Mouse (Mus musculus) myocyte (in vitro differentiated cells): ENCODE measurements around the gene Cdh6. TPM values are rescaled to one million over a fixed set of nuclear protein-coding genes. Genes with fewer than 3 reads are reported as not detected.

Experiments
- H3K27me3 ChIP-seq: one replicate; pipeline ENCODE4 v1.6.1; 2011; ENCODE audit not compliant: control insufficient read depth, insufficient read depth, insufficient read length
- H3K36me3 ChIP-seq: one replicate; pipeline ENCODE4 v1.6.1; 2011; ENCODE audit not compliant: control insufficient read depth, insufficient read depth
- H3K4me2 ChIP-seq: one replicate; pipeline ENCODE4 v1.6.1; 2011; ENCODE audit warnings: low read depth, control low read depth
- H3K4me3 ChIP-seq: one replicate; pipeline ENCODE4 v1.5.1; 2011; ENCODE audit warnings: mild to moderate bottlenecking, control low read depth, moderate library complexity
- H3K79me2 ChIP-seq: one replicate; pipeline ENCODE4 v1.6.1; 2011; ENCODE audit not compliant: control insufficient read depth, insufficient read depth
- H3ac ChIP-seq: one replicate; pipeline ENCODE4 v1.6.1; 2011; ENCODE audit not compliant: control insufficient read depth, insufficient read length
- CEBPB ChIP-seq: IDR thresholded peaks from 2 replicates; pipeline ENCODE4 v1.6.1; 2011; ENCODE audit warnings: mild to moderate bottlenecking, moderate library complexity; ENCODE audit not compliant: poor library complexity, insufficient read depth, severe bottlenecking
- E2F4 ChIP-seq: IDR thresholded peaks from one replicate; pipeline ENCODE4 v1.6.1; 2011; ENCODE audit warnings: mild to moderate bottlenecking, control low read depth, moderate library complexity; ENCODE audit not compliant: insufficient read depth
- MAX ChIP-seq: IDR thresholded peaks from one replicate; pipeline ENCODE4 v1.6.1; 2011; ENCODE audit warnings: low read depth, mild to moderate bottlenecking, control low read depth
- MYOD1 ChIP-seq, 3 experiments: IDR thresholded peaks; one replicate each; pipeline ENCODE4 v1.6.1; 2011; ENCODE audit warnings: control low read depth in 2 of 3, low read depth in 2 of 3, mild to moderate bottlenecking in 2 of 3, moderate library complexity in 1 of 3; ENCODE audit not compliant: insufficient read length in 2 of 3, control insufficient read depth in 1 of 3
- MYOG ChIP-seq, 3 experiments: IDR thresholded peaks; one replicate each; pipeline ENCODE4 v1.6.1; 2011; ENCODE audit warnings: control low read depth in 2 of 3, low read depth in 2 of 3, mild to moderate bottlenecking in 2 of 3; ENCODE audit not compliant: insufficient read length in 2 of 3, control insufficient read depth in 1 of 3, insufficient read depth in 1 of 3
- POLR2A ChIP-seq: IDR thresholded peaks from one replicate; pipeline ENCODE4 v1.6.1; 2011; ENCODE audit warnings: low read depth, mild to moderate bottlenecking, control low read depth, moderate library complexity; ENCODE audit not compliant: insufficient read length
- POLR2AphosphoS2 ChIP-seq: IDR thresholded peaks from one replicate; pipeline ENCODE4 v1.6.1; 2011; ENCODE audit warnings: low read depth, control low read depth; ENCODE audit not compliant: insufficient read length
- REST ChIP-seq: IDR thresholded peaks from one replicate; pipeline ENCODE4 v1.6.1; 2011; ENCODE audit warnings: mild to moderate bottlenecking, control low read depth, moderate library complexity; ENCODE audit not compliant: insufficient read depth, insufficient read length
- SRF ChIP-seq: IDR thresholded peaks from one replicate; pipeline ENCODE4 v1.6.1; 2011; ENCODE audit warnings: low read depth; ENCODE audit not compliant: control insufficient read depth, insufficient read length
- TCF12 ChIP-seq: IDR thresholded peaks from one replicate; pipeline ENCODE4 v1.6.1; 2011; ENCODE audit warnings: mild to moderate bottlenecking, control low read depth; ENCODE audit not compliant: poor library complexity, insufficient read depth, severe bottlenecking
- TCF3 ChIP-seq: IDR thresholded peaks from one replicate; pipeline ENCODE4 v1.6.1; 2011; ENCODE audit warnings: low read depth, control low read depth; ENCODE audit not compliant: insufficient read length
- USF1 ChIP-seq: IDR thresholded peaks from one replicate; pipeline ENCODE4 v1.6.1; 2011; ENCODE audit warnings: low read depth, mild to moderate bottlenecking, control low read depth, moderate library complexity
- polyA plus RNA-seq: library from polyadenylated mRNA; unstranded; fragments of >200 nt; fragmentation: generic; extraction: Trizol; gene quantifications from one replicate; pipeline ENCODE4 v1.2.1, GENCODE M21; 2012; ENCODE audit warnings: missing spikeins

The Cdh6 gene
- polyA plus RNA-seq, 1 experiment: 0.02 TPM

GRCm38 (mm10) chr15:13194048-13194447 lies 20.6 kb upstream of the Cdh6 start:
- Histone ChIP-seq H3K79me2 (no peaks in the 10 kb centered on the region), H3ac (no peak overlapping the region), H3K27me3 (no peaks in the 10 kb centered on the region), H3K36me3 (no peaks in the 10 kb centered on the region), H3K4me3 (no peak overlapping the region), H3K4me2 (no peak overlapping the region)
- TF ChIP-seq TCF3: no peak
- TF ChIP-seq POLR2A: no peak
- no peak for TF ChIP-seq CEBPB
- TF ChIP-seq E2F4: no peak
- no peak for TF ChIP-seq REST
- TF ChIP-seq SRF: no peak
- no peak for TF ChIP-seq MYOD1 (IDR thresholded peaks at IDR 0.05; ENCODE audit: control insufficient read depth in 1 of 3, insufficient read length in 2 of 3, low read depth in 2 of 3)
- no peak for TF ChIP-seq MAX
- no peak for TF ChIP-seq USF1

DNA sequence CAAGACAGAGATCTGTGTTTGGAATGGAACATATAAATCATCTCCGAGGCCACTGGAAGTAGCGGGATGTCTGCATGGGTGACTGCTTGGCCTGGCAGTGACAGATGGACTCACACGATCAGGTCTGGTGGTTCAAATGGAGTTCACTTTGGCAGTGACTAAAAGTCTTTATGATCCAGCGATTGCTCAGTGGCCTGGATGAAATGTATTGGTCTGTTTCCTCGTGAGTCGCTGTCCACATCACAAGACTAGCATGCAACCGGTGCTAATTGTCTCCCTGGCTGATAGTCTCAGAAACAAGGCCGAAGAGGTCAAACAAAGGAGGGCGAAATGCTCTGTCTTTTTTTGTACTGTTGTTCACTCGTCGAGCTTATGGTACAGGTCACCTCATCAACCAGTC lies 19.6 kb upstream of the Cdh6 start:
- H3K4me2 ChIP-seq: no peak overlapping the region
- TF ChIP-seq MYOD1 (IDR thresholded peaks at IDR 0.05; ENCODE audit: control insufficient read depth in 1 of 3, insufficient read length in 2 of 3, low read depth in 2 of 3): no peak
- no peak for TF ChIP-seq CEBPB
- TF ChIP-seq MAX: no peak
- no peak for TF ChIP-seq SRF
- TF ChIP-seq E2F4: no peak
- no peak for TF ChIP-seq POLR2AphosphoS2
- no peak for TF ChIP-seq MYOG (IDR thresholded peaks at IDR 0.05; ENCODE audit: control insufficient read depth in 1 of 3, insufficient read depth in 1 of 3, insufficient read length in 2 of 3, low read depth in 2 of 3)
- no peak for TF ChIP-seq USF1
- TF ChIP-seq REST: no peak
- no peak for TF ChIP-seq POLR2A
- TF ChIP-seq TCF12: no peak
- TF ChIP-seq TCF3: no peak
- H3K4me3 ChIP-seq: no peak overlapping the region
- no peaks in the 10 kb centered on the region for H3K27me3 ChIP-seq
- H3ac ChIP-seq: no peak overlapping the region
- no peaks in the 10 kb centered on the region for H3K79me2 ChIP-seq
- H3K36me3 ChIP-seq: no peaks in the 10 kb centered on the region

GRCm38 (mm10) chr15:13183661-13184060 lies 10.2 kb upstream of the Cdh6 start:
- no peaks in the 10 kb centered on the region for H3K79me2 ChIP-seq
- H3K4me3 ChIP-seq: no peak overlapping the region
- no peaks in the 10 kb centered on the region for H3K27me3 ChIP-seq
- no peak for TF ChIP-seq MAX
- TF ChIP-seq TCF3: no peak
- no peak for TF ChIP-seq TCF12
- no peak for TF ChIP-seq REST
- TF ChIP-seq CEBPB: no peak
- no peak for TF ChIP-seq POLR2A
- TF ChIP-seq MYOD1 (IDR thresholded peaks at IDR 0.05; ENCODE audit: control insufficient read depth in 1 of 3, insufficient read length in 2 of 3, low read depth in 2 of 3): no peak
- TF ChIP-seq MYOG (IDR thresholded peaks at IDR 0.05; ENCODE audit: control insufficient read depth in 1 of 3, insufficient read depth in 1 of 3, insufficient read length in 2 of 3, low read depth in 2 of 3): no peak
- no peak for TF ChIP-seq USF1
- no peak for TF ChIP-seq POLR2AphosphoS2
- no peak for TF ChIP-seq SRF
- TF ChIP-seq E2F4: no peak
- H3K36me3 ChIP-seq: no peaks in the 10 kb centered on the region
- H3K4me2 ChIP-seq: no peak overlapping the region
- H3ac ChIP-seq: no peak overlapping the region

DNA sequence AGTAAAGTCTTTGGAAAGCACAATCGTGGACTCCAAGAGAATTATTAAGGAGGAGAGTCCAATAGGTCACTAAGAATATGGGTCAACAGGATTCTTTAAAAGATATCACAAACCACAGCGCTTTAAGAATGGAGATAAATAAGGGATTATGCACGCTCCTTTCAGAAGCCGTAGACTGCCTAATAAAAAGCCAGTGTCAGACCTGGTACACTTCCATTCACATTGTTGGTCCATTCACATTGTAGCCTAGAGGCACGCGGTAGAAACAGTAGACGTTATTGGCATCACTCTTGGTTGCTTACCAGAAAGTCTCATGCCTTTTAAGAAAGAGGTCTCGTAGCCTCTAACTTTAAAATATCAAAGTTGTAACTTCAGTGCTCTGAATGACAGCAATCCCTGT lies 8.0 kb upstream of the Cdh6 start:
- Histone ChIP-seq H3K36me3 (no peaks in the 10 kb centered on the region), H3K4me2 (no peak overlapping the region), H3ac (no peak overlapping the region), H3K4me3 (no peak overlapping the region), H3K27me3 (no peaks in the 10 kb centered on the region), H3K79me2 (no peaks in the 10 kb centered on the region)
- TF ChIP-seq CEBPB (no peak), MYOD1 (IDR thresholded peaks at IDR 0.05; ENCODE audit: control insufficient read depth in 1 of 3, insufficient read length in 2 of 3, low read depth in 2 of 3) (no peak), E2F4 (no peak), MYOG (IDR thresholded peaks at IDR 0.05; ENCODE audit: control insufficient read depth in 1 of 3, insufficient read depth in 1 of 3, insufficient read length in 2 of 3, low read depth in 2 of 3) (no peak), USF1 (no peak), POLR2AphosphoS2 (no peak), TCF12 (no peak), REST (no peak)

GRCm38 (mm10) chr15:13181014-13181413 lies 7.5 kb upstream of the Cdh6 start:
- no peak for TF ChIP-seq TCF12
- TF ChIP-seq POLR2A: no peak
- TF ChIP-seq POLR2AphosphoS2: no peak
- TF ChIP-seq CEBPB: no peak
- TF ChIP-seq REST: no peak
- no peak for TF ChIP-seq MYOD1 (IDR thresholded peaks at IDR 0.05; ENCODE audit: control insufficient read depth in 1 of 3, insufficient read length in 2 of 3, low read depth in 2 of 3)
- TF ChIP-seq MYOG (IDR thresholded peaks at IDR 0.05; ENCODE audit: control insufficient read depth in 1 of 3, insufficient read depth in 1 of 3, insufficient read length in 2 of 3, low read depth in 2 of 3): no peak
- TF ChIP-seq USF1: no peak
- TF ChIP-seq E2F4: no peak
- no peak for TF ChIP-seq SRF
- TF ChIP-seq TCF3: no peak
- no peak for TF ChIP-seq MAX
- H3K4me2 ChIP-seq: no peak overlapping the region
- no peak overlapping the region for H3K4me3 ChIP-seq

More at GRCm38 (mm10) chr15:13181014-13181413, 7.5 kb upstream of the Cdh6 start:
- Histone ChIP-seq H3ac (no peak overlapping the region), H3K79me2 (no peaks in the 10 kb centered on the region), H3K36me3 (no peaks in the 10 kb centered on the region), H3K27me3 (no peaks in the 10 kb centered on the region)
